Mouse (Mus musculus): ENCODE data around the gene Gtf3a.
A peak's percentile ranks its signal among the peaks of the same experiment; 100 is the strongest.

GRCm38 (mm10) chr5:146963118-146963936 lies 14.9 kb downstream of the Gtf3a start, which contains the start of gene Mtif3:
- TF ChIP-seq CTCF (IDR thresholded peaks at IDR 0.05; ENCODE audit: extremely low read depth, insufficient read depth, low read length) (no peak), POLR2A (IDR thresholded peaks at IDR 0.05; ENCODE audit: extremely low read depth, insufficient read depth, low read length) (peak; percentile 59)

All from cortical plate, adult 2 months (tissue).